Mouse (Mus musculus): ENCODE results near the gene Pi4k2a. TPM values are rescaled to one million over a fixed set of nuclear protein-coding genes. Genes with fewer than 3 reads are reported as not detected.

Pi4k2a gene
- polyA plus RNA-seq, 1 experiment = 81.0 TPM

GRCm38 (mm10) chr19:42085690-42086089 is 4.6 kb upstream of the Pi4k2a start:
- H3K27me3 ChIP-seq (ENCODE audit: control insufficient read depth, insufficient read depth, low read length) = no peaks in the 10 kb centered on the region
- H3K4me3 ChIP-seq (replicated peaks; ENCODE audit: insufficient read depth, low read depth, low read length) = peak overlapping the region; percentile 98
- H3K4me1 ChIP-seq (ENCODE audit: control insufficient read depth, insufficient read depth, low read length) = 0 out of 2 replicates have a peak, but pooled peaks cover 4% of the 10 kb centered on the region
- 4% methylated on average over 10 of the region's 10 CpGs for WGBS
- peak overlapping the region; percentile 13; the same call in 1 of the 2 replicates for H3K27ac ChIP-seq (ENCODE audit: insufficient read depth, low read length)
- DNase-seq = no peak
- TF ChIP-seq CTCF (IDR thresholded peaks at IDR 0.05; ENCODE audit: borderline replicate concordance, insufficient read depth, low read depth, low read length) (no peak), POLR2A (IDR thresholded peaks at IDR 0.05; ENCODE audit: borderline replicate concordance, insufficient read depth, low read length) (no peak)

- peak; percentile 83 for TF ChIP-seq POLR2A (IDR thresholded peaks at IDR 0.05; ENCODE audit: borderline replicate concordance, insufficient read depth, low read length)
- TF ChIP-seq CTCF (IDR thresholded peaks at IDR 0.05; ENCODE audit: borderline replicate concordance, insufficient read depth, low read depth, low read length) = no peak
- peak; percentile 93 to 94 for DNase-seq
- H3K4me3 ChIP-seq (replicated peaks; ENCODE audit: insufficient read depth, low read depth, low read length) = peak within 1 kb of the TSS; percentile 98
- 0% methylated on average over 21 of the region's 21 CpGs for WGBS
- H3K27ac ChIP-seq (ENCODE audit: insufficient read depth, low read length) = peak within 1 kb of the TSS; percentile 13
- 0 out of 2 replicates have a peak, but pooled peaks cover 4% of the 10 kb centered on the region for H3K4me1 ChIP-seq (ENCODE audit: control insufficient read depth, insufficient read depth, low read length)
- H3K27me3 ChIP-seq (ENCODE audit: control insufficient read depth, insufficient read depth, low read length) = no peaks in the 10 kb centered on the region
These were observed 4.1 kb upstream of the Pi4k2a start, which contains the start of gene Morn4 for GRCm38 (mm10) chr19:42086166-42086565. TSS of gene Morn4 (minus strand) at chr19:42086357.

GRCm38 (mm10) chr19:42089103-42089747 is 1.0 kb upstream of the Pi4k2a start:
- TF ChIP-seq POLR2A (IDR thresholded peaks at IDR 0.05; ENCODE audit: borderline replicate concordance, insufficient read depth, low read length) (peak; percentile 29; the same call in 1 of the 2 replicates), CTCF (IDR thresholded peaks at IDR 0.05; ENCODE audit: borderline replicate concordance, insufficient read depth, low read depth, low read length) (no peak)
- peak overlapping the region; percentile 17; the same call in 1 of the 2 replicates for H3K27ac ChIP-seq (ENCODE audit: insufficient read depth, low read length)
- 0 out of 2 replicates have a peak, but pooled peaks cover 4% of the 10 kb centered on the region for H3K4me1 ChIP-seq (ENCODE audit: control insufficient read depth, insufficient read depth, low read length)
- 21% methylated on average over 14 of the region's 14 CpGs for WGBS
- DNase-seq = peak; percentile 58 to 59
- peak overlapping the region; percentile 20 for H3K4me3 ChIP-seq (replicated peaks; ENCODE audit: insufficient read depth, low read depth, low read length)
- H3K27me3 ChIP-seq (ENCODE audit: control insufficient read depth, insufficient read depth, low read length) = no peaks in the 10 kb centered on the region

GRCm38 (mm10) chr19:42090637-42091141 is 419 bp downstream of the Pi4k2a start:
- H3K27ac ChIP-seq (ENCODE audit: insufficient read depth, low read length) = no peak overlapping the region
- TF ChIP-seq CTCF (IDR thresholded peaks at IDR 0.05; ENCODE audit: borderline replicate concordance, insufficient read depth, low read depth, low read length) (no peak), POLR2A (IDR thresholded peaks at IDR 0.05; ENCODE audit: borderline replicate concordance, insufficient read depth, low read length) (no peak)

GRCm38 (mm10) chr19:42099406-42099805 is 9.1 kb downstream of the Pi4k2a start:
- H3K4me3 ChIP-seq (replicated peaks; ENCODE audit: insufficient read depth, low read depth, low read length) = no peak overlapping the region
- TF ChIP-seq POLR2A (IDR thresholded peaks at IDR 0.05; ENCODE audit: borderline replicate concordance, insufficient read depth, low read length) (no peak), CTCF (IDR thresholded peaks at IDR 0.05; ENCODE audit: borderline replicate concordance, insufficient read depth, low read depth, low read length) (no peak)
- no peak for DNase-seq
- H3K4me1 ChIP-seq (ENCODE audit: control insufficient read depth, insufficient read depth, low read length) = no peaks in the 10 kb centered on the region
- H3K27ac ChIP-seq (ENCODE audit: insufficient read depth, low read length) = no peak overlapping the region
- H3K27me3 ChIP-seq (ENCODE audit: control insufficient read depth, insufficient read depth, low read length) = no peaks in the 10 kb centered on the region
- WGBS = 78% methylated on average over 3 of the region's 3 CpGs

More at GRCm38 (mm10) chr19:42090637-42091141, 419 bp downstream of the Pi4k2a start:
- Histone ChIP-seq H3K4me1 (ENCODE audit: control insufficient read depth, insufficient read depth, low read length) (0 out of 2 replicates have a peak, but pooled peaks cover 4% of the 10 kb centered on the region), H3K27me3 (ENCODE audit: control insufficient read depth, insufficient read depth, low read length) (no peaks in the 10 kb centered on the region), H3K4me3 (replicated peaks; ENCODE audit: insufficient read depth, low read depth, low read length) (peak overlapping the region; percentile 61)
- WGBS = 1% methylated on average over 51 of the region's 52 CpGs
- DNase-seq = no peak

GRCm38 (mm10) chr19:42104681-42105080 is 14.4 kb downstream of the Pi4k2a start:
- no peak overlapping the region for H3K27ac ChIP-seq (ENCODE audit: insufficient read depth, low read length)
- 96% methylated on average over 9 of the region's 9 CpGs for WGBS
- H3K4me3 ChIP-seq (replicated peaks; ENCODE audit: insufficient read depth, low read depth, low read length) = no peak overlapping the region
- H3K4me1 ChIP-seq (ENCODE audit: control insufficient read depth, insufficient read depth, low read length) = no peaks in the 10 kb centered on the region
- no peak for DNase-seq
- H3K27me3 ChIP-seq (ENCODE audit: control insufficient read depth, insufficient read depth, low read length) = no peaks in the 10 kb centered on the region
- TF ChIP-seq CTCF (IDR thresholded peaks at IDR 0.05; ENCODE audit: borderline replicate concordance, insufficient read depth, low read depth, low read length) = no peak
- no peak for TF ChIP-seq POLR2A (IDR thresholded peaks at IDR 0.05; ENCODE audit: borderline replicate concordance, insufficient read depth, low read length)

- WGBS = 93% methylated on average over 4 of the region's 4 CpGs
- no peak overlapping the region for H3K4me3 ChIP-seq (replicated peaks; ENCODE audit: insufficient read depth, low read depth, low read length)
- H3K4me1 ChIP-seq (ENCODE audit: control insufficient read depth, insufficient read depth, low read length) = no peaks in the 10 kb centered on the region
- H3K27me3 ChIP-seq (ENCODE audit: control insufficient read depth, insufficient read depth, low read length) = no peaks in the 10 kb centered on the region; the same call in 1 of the 2 replicates
- no peak for DNase-seq
- no peak overlapping the region for H3K27ac ChIP-seq (ENCODE audit: insufficient read depth, low read length)
- TF ChIP-seq CTCF (IDR thresholded peaks at IDR 0.05; ENCODE audit: borderline replicate concordance, insufficient read depth, low read depth, low read length) (no peak), POLR2A (IDR thresholded peaks at IDR 0.05; ENCODE audit: borderline replicate concordance, insufficient read depth, low read length) (no peak)
These were observed 25.6 kb downstream of the Pi4k2a start for GRCm38 (mm10) chr19:42115783-42116335.

All from cerebellum, adult 2 months (tissue).